ENCODE assay signal across 14 mouse cellular contexts in genomic region chr6:137410510-137410909, GRCm38 (mm10).
A peak's percentile ranks its signal among the peaks of the same experiment; 100 is the strongest.
DNase-seq lines count a peak whose midpoint lies in the region; ATAC-seq and TF ChIP-seq lines count a peak whose summit lies in the region.
"Had no signal": no experiment of that assay in that cellular context is flagged by ENCODE, and none has a peak within 500 bp of the region (broad histone marks: within the 10 kb centered on the region; RNA-seq: fewer than 3 reads in every experiment).

No protein-coding gene starts in this region.

- no peaks in the 10 kb centered on the region for H3K27me3 ChIP-seq in kidney, adult 2 months (replicated peaks; ENCODE audit: control insufficient read depth, insufficient read depth, low read length)
- no peaks in the 10 kb centered on the region for H3K27me3 ChIP-seq in spleen, adult 2 months (ENCODE audit: control insufficient read depth, insufficient read depth, low read length)
- no peaks in the 10 kb centered on the region for H3K27me3 ChIP-seq in heart, postnatal 0 days (ENCODE audit: control insufficient read depth, insufficient read depth, low read length)

- H3K9ac ChIP-seq in heart, postnatal 0 days (replicated peaks; ENCODE audit: low read depth, low read length), result no peak overlapping the region
- H3K9ac ChIP-seq: liver, embryonic 14.5 days; midbrain, embryonic 12.5 days had no signal

- DNase-seq in kidney, adult 2 months, result peak; percentile 12
- DNase-seq in kidney, postnatal 4 days, result no peak
- no peak for DNase-seq in spleen, adult 2 months (ENCODE audit: low read depth in 1 of 2, low spot score in 2 of 2)
- no peak for DNase-seq in spleen, postnatal 4 days (ENCODE audit: low spot score in 2 of 2)
- peak; percentile 64 for DNase-seq in heart, postnatal 0 days (ENCODE audit: low spot score)
- no peak for DNase-seq in thymus, postnatal 10 days (ENCODE audit: low spot score in 2 of 2)
- no peak for DNase-seq in urinary bladder, postnatal 4 days (ENCODE audit: low spot score in 2 of 2)
- no peak for DNase-seq in gastrocnemius, postnatal 25 days
- DNase-seq: adrenal gland, postnatal 25 days; cerebellum, adult 8-10 months; kidney, adult 9 months; thymus, postnatal 14 days had no signal

- H3K4me2 ChIP-seq in heart, postnatal 0 days (ENCODE audit: low read depth, low read length), result peak overlapping the region; percentile 51
- H3K4me2 ChIP-seq: midbrain, embryonic 12.5 days had no signal

- peak; percentile 69 for ATAC-seq in heart, postnatal 0 days (ENCODE audit: insufficient read depth, low read depth)

- H3K27ac ChIP-seq in kidney, adult 2 months (ENCODE audit: insufficient read depth, low read depth, low read length), result no peak overlapping the region
- peak overlapping the region; percentile 9; the same call in 1 of the 2 replicates for H3K27ac ChIP-seq in spleen, adult 2 months (ENCODE audit: insufficient read depth, low read length)
- H3K27ac ChIP-seq in heart, postnatal 0 days (ENCODE audit: low read depth), result peak overlapping the region; percentile 64
- H3K27ac ChIP-seq: liver, embryonic 14.5 days; midbrain, embryonic 12.5 days had no signal

- 75% methylated on average over 3 of the region's 3 CpGs for WGBS in kidney, adult 2 months
- WGBS in spleen, adult 2 months, result 14% methylated on average over 3 of the region's 3 CpGs
- WGBS in heart, postnatal 0 days, result 36% methylated on average over 3 of the region's 3 CpGs

- no peaks in the 10 kb centered on the region for H3K4me1 ChIP-seq in kidney, adult 2 months (ENCODE audit: control insufficient read depth, insufficient read depth, low read length)
- no peaks in the 10 kb centered on the region for H3K4me1 ChIP-seq in spleen, adult 2 months (ENCODE audit: control insufficient read depth, insufficient read depth, insufficient read length)
- no peaks in the 10 kb centered on the region for H3K4me1 ChIP-seq in heart, postnatal 0 days (ENCODE audit: control insufficient read depth, insufficient read depth)

- H3K4me3 ChIP-seq in kidney, adult 2 months (ENCODE audit: insufficient read depth, low read depth, low read length), result no peak overlapping the region
- H3K4me3 ChIP-seq in spleen, adult 2 months (ENCODE audit: extremely low read depth, insufficient read depth, insufficient read length), result 0 out of 2 replicates have a peak overlapping the region, but pooled peaks have one; percentile 16
- 0 out of 2 replicates have a peak overlapping the region, but pooled peaks have one; percentile 4 for H3K4me3 ChIP-seq in heart, postnatal 0 days (ENCODE audit: low read depth, low read length)
- H3K4me3 ChIP-seq: midbrain, embryonic 12.5 days had no signal

- no peaks in the 10 kb centered on the region for H3K36me3 ChIP-seq in kidney, adult 2 months (ENCODE audit: control insufficient read depth, insufficient read depth, low read length)
- no peaks in the 10 kb centered on the region for H3K36me3 ChIP-seq in spleen, adult 2 months (ENCODE audit: control insufficient read depth, insufficient read depth, low read length)
- H3K36me3 ChIP-seq in heart, postnatal 0 days (replicated peaks; ENCODE audit: control insufficient read depth, insufficient read depth, low read length), result no peaks in the 10 kb centered on the region

- no peak for TF ChIP-seq POLR2A in kidney, adult 2 months (IDR thresholded peaks at IDR 0.05; ENCODE audit: low read depth, low read length)
- TF ChIP-seq POLR2A in spleen, adult 2 months (IDR thresholded peaks at IDR 0.05; ENCODE audit: low read depth, low read length), result no peak

- no peaks in the 10 kb centered on the region for H3K9me3 ChIP-seq in heart, postnatal 0 days (replicated peaks; ENCODE audit: control insufficient read depth, low read length)
- H3K9me3 ChIP-seq: midbrain, embryonic 12.5 days had no signal

- TF ChIP-seq EP300 in heart, postnatal 0 days (IDR thresholded peaks at IDR 0.05; ENCODE audit: low read depth), result no peak

- no peak for TF ChIP-seq CTCF in kidney, adult 2 months (conservative IDR thresholded peaks at IDR 0.05; ENCODE audit: insufficient read depth, insufficient read length, low read depth, low read length)
- TF ChIP-seq CTCF in spleen, adult 2 months (IDR thresholded peaks at IDR 0.05; ENCODE audit: extremely low read depth, insufficient read depth, insufficient read length, insufficient replicate concordance), result no peak
- no peak for TF ChIP-seq CTCF in heart, postnatal 0 days (IDR thresholded peaks at IDR 0.05; ENCODE audit: low read depth)

Comparison
In these comparisons a context has a peak if more than half of its experiments do, and no peak if none do; other contexts are left out.
1. DNase-seq: peak in kidney, adult 2 months (single experiment) and heart, postnatal 0 days (single experiment); none in kidney, postnatal 4 days (0 of 2), spleen, adult 2 months (0 of 2), spleen, postnatal 4 days (0 of 2), thymus, postnatal 10 days (0 of 2), urinary bladder, postnatal 4 days (0 of 2) and gastrocnemius, postnatal 25 days (single experiment).